Mouse (Mus musculus) limb, embryonic 15.5 days (tissue): ENCODE measurements around the gene Galnt14. TPM values are rescaled to one million over a fixed set of nuclear protein-coding genes. Genes with fewer than 3 reads are reported as not detected.

Source experiments
- ATAC-seq: fragments of 200-750 bp; cut with Nextera tagmentation; 2 replicates; pipeline ENCODE4 v1.8.0; 2017; ENCODE audit warnings: low read depth, moderate TSS enrichment; ENCODE audit not compliant: insufficient number of reproducible peaks, low FRiP score, low TSS enrichment
- H3K27ac ChIP-seq: fragments of 300-500 bp; sonication (generic); 2 replicates; pipeline ENCODE4 v1.5.1; 2015; ENCODE audit warnings: moderate library complexity, mild to moderate bottlenecking, inconsistent platforms
- H3K27me3 ChIP-seq: fragments of 300-500 bp; sonication (generic); 2 replicates; pipeline ENCODE4 v1.6.1; 2015; ENCODE audit warnings: inconsistent platforms
- H3K36me3 ChIP-seq: fragments of 300-500 bp; sonication (generic); 2 replicates; pipeline ENCODE4 v1.6.1; 2015; ENCODE audit warnings: inconsistent platforms
- H3K4me1 ChIP-seq: fragments of 300-500 bp; sonication (generic); 2 replicates; pipeline ENCODE4 v1.6.1; 2015; ENCODE audit warnings: inconsistent platforms
- H3K4me2 ChIP-seq: fragments of 300-500 bp; sonication (generic); 2 replicates; pipeline ENCODE4 v1.6.1; 2015; ENCODE audit warnings: mild to moderate bottlenecking, inconsistent platforms
- H3K4me3 ChIP-seq: fragments of 300-500 bp; sonication (generic); 2 replicates; pipeline ENCODE4 v1.5.1; 2015; ENCODE audit warnings: mild to moderate bottlenecking, inconsistent platforms
- H3K9ac ChIP-seq: fragments of 300-500 bp; sonication (generic); 2 replicates; pipeline ENCODE4 v1.6.1; 2015; ENCODE audit warnings: inconsistent platforms
- H3K9me3 ChIP-seq: fragments of 300-500 bp; sonication (generic); 2 replicates; pipeline ENCODE4 v1.6.1; 2016; ENCODE audit warnings: inconsistent platforms
- WGBS: fragments of 180-500 bp; shearing (Covaris S2); methylation state at CpG from one replicate; pipeline ENCODE4 v1.1.7; 2015; 5-methylcytosine and 5-hydroxymethylcytosine counted together
- polyA plus RNA-seq: library from polyadenylated mRNA; unstranded; fragments of >200 nt; fragmentation: Nextera tagmentation; extraction: Ambion mirVana; gene quantifications from 2 replicates; pipeline ENCODE4 v1.2.1, GENCODE M21; 2015

Galnt14 gene
- polyA plus RNA-seq, 1 experiment from 2014 or later = 2.0 TPM

DNA sequence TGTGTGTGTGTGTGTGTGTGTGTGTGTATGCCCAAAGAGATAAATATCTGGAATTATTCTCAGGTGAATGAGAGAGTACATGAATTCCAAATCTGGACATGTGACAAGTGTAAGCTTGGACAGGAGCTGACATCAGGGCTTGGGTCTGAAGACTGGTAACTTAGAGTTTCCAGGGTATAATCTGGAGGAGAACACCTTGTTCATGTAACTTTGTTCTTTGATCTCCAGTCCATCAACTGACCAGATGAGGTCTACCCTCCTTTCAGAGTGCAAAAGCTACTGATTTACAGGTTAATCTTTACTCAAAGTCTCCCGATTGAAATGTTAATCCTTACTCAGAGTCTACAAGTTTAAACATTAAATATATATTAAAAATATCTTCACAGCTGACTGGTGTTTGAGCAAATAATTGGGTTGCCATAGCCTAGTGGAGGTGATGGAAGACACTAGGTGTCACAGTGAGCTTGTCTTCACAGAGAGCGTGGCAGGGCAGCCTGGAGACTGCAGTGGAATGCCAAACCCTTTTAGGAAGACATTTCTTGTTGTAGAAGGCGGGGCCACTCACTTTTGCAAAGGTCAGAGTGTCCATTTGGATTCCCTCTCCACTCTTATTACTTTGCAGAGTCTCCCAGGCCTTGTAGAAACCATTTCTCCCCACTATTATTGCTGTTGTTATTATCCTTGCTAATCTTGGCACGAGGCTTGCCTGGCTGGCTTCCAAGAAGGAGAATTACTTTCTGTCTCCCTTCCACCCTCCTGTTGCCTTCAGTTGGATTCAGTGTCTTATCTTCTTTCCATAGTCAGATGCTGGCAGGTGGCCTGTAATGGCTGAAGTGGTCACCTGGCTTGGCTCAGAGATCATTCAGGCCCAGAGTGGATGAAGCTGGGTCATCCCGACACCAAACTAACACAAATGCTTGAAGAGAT, 107.4 kb downstream of the Galnt14 start:
- WGBS = 68% methylated on average over 5 of the region's 5 CpGs
- no peaks in the 10 kb centered on the region for H3K4me1 ChIP-seq
- no peak overlapping the region for H3K4me3 ChIP-seq
- H3K36me3 ChIP-seq = no peaks in the 10 kb centered on the region
- no peak overlapping the region for H3K4me2 ChIP-seq
- no peaks in the 10 kb centered on the region for H3K27me3 ChIP-seq
- no peaks in the 10 kb centered on the region for H3K9me3 ChIP-seq
- ATAC-seq = no peak
- H3K27ac ChIP-seq = no peak overlapping the region
- no peak overlapping the region for H3K9ac ChIP-seq

GRCm38 (mm10) chr17:73599923-73600322, 110.3 kb downstream of the Galnt14 start:
- no peak for ATAC-seq
- no peak overlapping the region for H3K4me3 ChIP-seq
- H3K4me1 ChIP-seq = no peaks in the 10 kb centered on the region
- H3K27ac ChIP-seq = no peak overlapping the region
- H3K36me3 ChIP-seq = no peaks in the 10 kb centered on the region
- H3K27me3 ChIP-seq = no peaks in the 10 kb centered on the region; the same call in 1 of the 2 replicates
- H3K9me3 ChIP-seq = no peaks in the 10 kb centered on the region
- H3K4me2 ChIP-seq = no peak overlapping the region
- 64% methylated on average over 6 of the region's 6 CpGs for WGBS
- no peak overlapping the region for H3K9ac ChIP-seq

- no peak overlapping the region for H3K4me3 ChIP-seq
- no peaks in the 10 kb centered on the region for H3K4me1 ChIP-seq
- no peak for ATAC-seq
- H3K36me3 ChIP-seq = no peaks in the 10 kb centered on the region
- no peaks in the 10 kb centered on the region for H3K9me3 ChIP-seq
- H3K27me3 ChIP-seq = peaks cover 9% of the 10 kb centered on the region; the same call in 1 of the 2 replicates
- no peak overlapping the region for H3K4me2 ChIP-seq
- H3K27ac ChIP-seq = no peak overlapping the region
- 71% methylated on average over 2 of the region's 2 CpGs for WGBS
- no peak overlapping the region for H3K9ac ChIP-seq
Measured at GRCm38 (mm10) chr17:73592081-73592480, 118.2 kb downstream of the Galnt14 start.

GRCm38 (mm10) chr17:73587573-73587972, 122.7 kb downstream of the Galnt14 start:
- no peak for ATAC-seq
- Histone ChIP-seq H3K27ac (no peak overlapping the region), H3K36me3 (no peaks in the 10 kb centered on the region), H3K27me3 (peaks cover 9% of the 10 kb centered on the region; the same call in 1 of the 2 replicates), H3K4me2 (no peak overlapping the region), H3K9ac (no peak overlapping the region), H3K4me1 (peaks cover 9% of the 10 kb centered on the region; the same call in 1 of the 2 replicates), H3K4me3 (no peak overlapping the region), H3K9me3 (no peaks in the 10 kb centered on the region)
- whole genome bisulfite sequencing = 16% methylated on average over 6 of the region's 6 CpGs

DNA sequence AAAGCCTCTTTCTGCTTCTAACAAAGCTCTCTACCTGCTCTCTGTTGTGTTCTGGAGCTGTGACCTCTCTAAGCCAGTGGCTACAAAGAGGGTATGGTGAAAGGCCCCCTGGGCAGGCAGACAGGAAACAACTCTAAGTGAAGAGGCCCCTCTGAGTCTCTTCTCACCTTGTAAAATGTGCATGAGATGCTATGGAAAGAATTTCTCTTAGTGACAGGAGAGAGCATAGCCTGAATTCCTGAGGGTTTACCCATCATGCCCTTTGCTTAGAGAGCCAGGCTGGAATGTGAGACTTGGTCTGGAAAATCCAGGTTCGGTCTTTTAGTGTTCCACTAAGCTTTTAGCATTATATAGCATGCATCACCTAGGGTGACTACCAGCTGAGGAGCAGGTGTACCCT, 136.1 kb downstream of the Galnt14 start:
- no peak for ATAC-seq
- no peaks in the 10 kb centered on the region for H3K27me3 ChIP-seq
- H3K4me1 ChIP-seq = no peaks in the 10 kb centered on the region
- no peaks in the 10 kb centered on the region for H3K36me3 ChIP-seq
- WGBS = 31% methylated on average over 1 of the region's 1 CpGs
- H3K9me3 ChIP-seq = no peaks in the 10 kb centered on the region
- H3K27ac ChIP-seq = no peak overlapping the region
- H3K4me2 ChIP-seq = no peak overlapping the region
- H3K9ac ChIP-seq = no peak overlapping the region
- H3K4me3 ChIP-seq = no peak overlapping the region

GRCm38 (mm10) chr17:73572881-73573280, 137.4 kb downstream of the Galnt14 start:
- no peak overlapping the region for H3K4me3 ChIP-seq
- H3K27me3 ChIP-seq = no peaks in the 10 kb centered on the region
- no peak overlapping the region for H3K9ac ChIP-seq
- no peak overlapping the region for H3K27ac ChIP-seq
- no peak for ATAC-seq
- H3K9me3 ChIP-seq = no peaks in the 10 kb centered on the region
- no peaks in the 10 kb centered on the region for H3K36me3 ChIP-seq
- H3K4me1 ChIP-seq = 0 out of 2 replicates have a peak, but pooled peaks cover 2% of the 10 kb centered on the region
- no peak overlapping the region for H3K4me2 ChIP-seq
- WGBS = 58% methylated on average over 5 of the region's 5 CpGs

DNA sequence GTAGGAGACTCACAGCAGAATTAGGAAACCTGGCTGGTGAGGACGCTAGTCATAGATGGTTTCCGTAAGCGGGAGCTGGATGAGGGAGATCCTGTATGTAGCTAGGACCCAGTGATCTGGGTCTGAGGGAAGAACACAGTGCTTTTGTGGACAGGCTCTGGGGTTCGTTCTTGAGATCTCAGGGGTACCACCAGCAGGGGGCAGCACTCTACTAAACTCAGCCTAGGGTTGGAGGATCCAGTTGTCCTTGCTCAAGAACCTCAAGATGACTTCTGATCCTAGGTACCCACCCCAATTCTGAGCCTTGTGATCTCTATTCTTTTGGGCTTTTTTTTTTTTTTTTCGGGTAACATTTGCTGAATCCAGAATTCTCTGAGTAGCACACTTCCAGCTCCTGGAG, 137.8 kb downstream of the Galnt14 start:
- H3K9me3 ChIP-seq = no peaks in the 10 kb centered on the region
- no peak overlapping the region for H3K9ac ChIP-seq
- no peaks in the 10 kb centered on the region for H3K36me3 ChIP-seq
- H3K4me3 ChIP-seq = no peak overlapping the region
- 0 out of 2 replicates have a peak, but pooled peaks cover 2% of the 10 kb centered on the region for H3K4me1 ChIP-seq
- H3K4me2 ChIP-seq = no peak overlapping the region
- ATAC-seq = no peak
- no peaks in the 10 kb centered on the region for H3K27me3 ChIP-seq
- 84% methylated on average over 5 of the region's 5 CpGs for WGBS
- H3K27ac ChIP-seq = no peak overlapping the region

DNA sequence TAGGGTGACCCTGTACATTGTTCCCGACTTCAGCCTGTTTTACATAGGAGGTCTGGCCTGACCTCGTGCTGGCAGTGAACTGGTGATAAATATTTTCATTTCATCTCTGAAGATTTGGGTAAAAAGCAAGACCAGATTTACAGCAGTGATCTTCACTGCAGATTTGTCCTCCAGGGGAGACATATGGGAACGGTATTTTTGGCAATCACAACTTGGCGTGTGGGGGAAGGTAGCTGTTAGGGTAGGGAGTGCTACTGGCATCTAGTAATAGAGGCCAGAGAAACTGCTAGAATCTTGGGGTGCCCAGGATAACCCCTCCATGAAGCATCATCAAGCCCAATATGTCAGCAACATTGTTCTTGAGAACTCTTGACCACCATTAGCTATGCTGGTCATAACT, 138.3 kb downstream of the Galnt14 start:
- no peaks in the 10 kb centered on the region for H3K27me3 ChIP-seq
- 0 out of 2 replicates have a peak, but pooled peaks cover 2% of the 10 kb centered on the region for H3K4me1 ChIP-seq
- H3K9ac ChIP-seq = no peak overlapping the region
- 53% methylated on average over 4 of the region's 4 CpGs for WGBS
- no peak overlapping the region for H3K4me3 ChIP-seq
- no peak overlapping the region for H3K4me2 ChIP-seq
- no peak overlapping the region for H3K27ac ChIP-seq
- no peaks in the 10 kb centered on the region for H3K9me3 ChIP-seq
- no peak for ATAC-seq
- H3K36me3 ChIP-seq = no peaks in the 10 kb centered on the region

- ATAC-seq = no peak
- Histone ChIP-seq H3K27ac (no peak overlapping the region), H3K4me1 (0 out of 2 replicates have a peak, but pooled peaks cover 2% of the 10 kb centered on the region), H3K4me2 (no peak overlapping the region), H3K36me3 (no peaks in the 10 kb centered on the region), H3K9me3 (no peaks in the 10 kb centered on the region), H3K27me3 (no peaks in the 10 kb centered on the region), H3K9ac (no peak overlapping the region), H3K4me3 (no peak overlapping the region)
- WGBS = 51% methylated on average over 9 of the region's 9 CpGs
Measured at GRCm38 (mm10) chr17:73568204-73568603, 142.0 kb downstream of the Galnt14 start.

DNA sequence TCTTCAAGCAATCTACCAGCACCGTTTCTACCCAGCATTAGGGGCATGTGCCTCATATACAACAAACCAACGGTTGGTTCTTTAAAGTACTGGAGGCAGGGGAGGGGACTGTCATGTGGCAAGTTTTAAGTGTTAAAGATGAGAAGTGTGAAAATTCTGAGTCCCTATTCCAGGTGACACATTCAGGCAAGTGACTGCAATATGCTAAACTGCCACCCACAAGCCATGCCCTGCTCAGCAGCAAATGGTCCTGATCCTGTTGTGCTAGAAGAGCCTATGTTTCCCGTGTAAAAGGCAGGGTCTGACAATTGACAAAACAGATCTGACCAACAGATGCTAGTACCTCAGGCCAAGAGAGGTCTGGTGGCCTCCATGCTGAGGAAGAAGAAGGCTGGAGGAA, 149.1 kb downstream of the Galnt14 start:
- H3K4me1 ChIP-seq = no peaks in the 10 kb centered on the region
- H3K4me3 ChIP-seq = no peak overlapping the region
- no peaks in the 10 kb centered on the region for H3K9me3 ChIP-seq
- H3K27ac ChIP-seq = no peak overlapping the region
- H3K9ac ChIP-seq = no peak overlapping the region
- no peak overlapping the region for H3K4me2 ChIP-seq
- no peak for ATAC-seq
- H3K36me3 ChIP-seq = no peaks in the 10 kb centered on the region
- H3K27me3 ChIP-seq = no peaks in the 10 kb centered on the region
- 45% methylated on average over 3 of the region's 3 CpGs for WGBS

GRCm38 (mm10) chr17:73560208-73560784, 150.0 kb downstream of the Galnt14 start:
- no peaks in the 10 kb centered on the region for H3K36me3 ChIP-seq
- no peak for ATAC-seq
- 76% methylated on average over 5 of the region's 5 CpGs for WGBS
- no peak overlapping the region for H3K4me3 ChIP-seq
- no peak overlapping the region for H3K27ac ChIP-seq
- no peaks in the 10 kb centered on the region for H3K4me1 ChIP-seq
- no peaks in the 10 kb centered on the region for H3K27me3 ChIP-seq
- no peak overlapping the region for H3K4me2 ChIP-seq
- no peaks in the 10 kb centered on the region for H3K9me3 ChIP-seq
- H3K9ac ChIP-seq = no peak overlapping the region

DNA sequence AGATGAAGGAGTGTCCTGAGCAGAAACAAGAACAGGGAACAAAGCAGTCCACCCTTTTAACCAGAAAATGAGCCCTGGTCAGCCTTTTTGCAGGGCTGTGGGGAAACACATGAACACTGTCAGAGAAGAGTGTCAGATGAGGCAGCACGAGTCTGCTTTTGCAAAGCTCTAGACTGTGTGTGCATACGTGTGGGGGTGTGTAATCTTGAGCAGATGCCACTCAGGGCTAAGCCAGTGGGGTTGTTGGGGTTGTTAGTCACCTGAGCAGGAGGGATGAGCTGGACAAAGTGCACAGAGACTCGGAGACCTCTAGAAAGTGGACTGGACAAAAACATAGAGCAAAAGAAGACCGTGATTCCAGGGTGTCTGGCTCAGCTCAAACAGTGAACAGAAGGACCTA, 150.8 kb downstream of the Galnt14 start:
- Histone ChIP-seq H3K9me3 (no peaks in the 10 kb centered on the region), H3K27me3 (no peaks in the 10 kb centered on the region), H3K27ac (no peak overlapping the region), H3K4me2 (no peak overlapping the region), H3K9ac (no peak overlapping the region), H3K36me3 (no peaks in the 10 kb centered on the region), H3K4me3 (no peak overlapping the region), H3K4me1 (no peaks in the 10 kb centered on the region)
- ATAC-seq = no peak
- 67% methylated on average over 4 of the region's 4 CpGs for WGBS
